Mouse (Mus musculus) heart, embryonic 12.5 days (tissue): ENCODE measurements around the gene AL732309.1. TPM values are rescaled to one million over a fixed set of nuclear protein-coding genes. Genes with fewer than 3 reads are reported as not detected.

Source experiments
- ATAC-seq: fragments of 200-750 bp; cut with Nextera tagmentation; 2 replicates; pipeline ENCODE4 v1.8.0; 2017; ENCODE audit warnings: moderate TSS enrichment, moderate library complexity; ENCODE audit not compliant: insufficient number of reproducible peaks, low FRiP score
- H3K27ac ChIP-seq: fragments of 300-500 bp; sonication (generic); 2 replicates; pipeline ENCODE4 v1.5.1; 2016; ENCODE audit warnings: mild to moderate bottlenecking, moderate library complexity; ENCODE audit not compliant: poor library complexity, severe bottlenecking
- H3K27me3 ChIP-seq: fragments of 300-500 bp; sonication (generic); replicated peaks from 2 replicates; pipeline ENCODE4 v1.6.1; 2016; ENCODE audit warnings: mild to moderate bottlenecking, moderate library complexity
- H3K36me3 ChIP-seq: fragments of 300-500 bp; sonication (generic); 2 replicates; pipeline ENCODE4 v1.6.1; 2016; ENCODE audit warnings: mild to moderate bottlenecking, moderate library complexity
- H3K4me1 ChIP-seq: fragments of 300-500 bp; sonication (generic); replicated peaks from 2 replicates; pipeline ENCODE4 v1.6.1; 2016; ENCODE audit warnings: mild to moderate bottlenecking
- H3K4me2 ChIP-seq: fragments of 300-500 bp; sonication (generic); 2 replicates; pipeline ENCODE4 v1.6.1; 2016; ENCODE audit warnings: mild to moderate bottlenecking, moderate library complexity
- H3K4me3 ChIP-seq: fragments of 300-500 bp; sonication (generic); 2 replicates; pipeline ENCODE4 v1.5.1; 2016; ENCODE audit warnings: mild to moderate bottlenecking
- H3K9ac ChIP-seq: fragments of 300-500 bp; sonication (generic); 2 replicates; pipeline ENCODE4 v1.6.1; 2016; ENCODE audit warnings: mild to moderate bottlenecking, moderate library complexity
- H3K9me3 ChIP-seq: fragments of 300-500 bp; sonication (generic); replicated peaks from 2 replicates; pipeline ENCODE4 v1.6.1; 2016; ENCODE audit warnings: mild to moderate bottlenecking, moderate library complexity
- WGBS: fragments of 180-500 bp; shearing (Covaris S2); methylation state at CpG from one replicate; pipeline ENCODE4 v1.1.7; 2016; 5-methylcytosine and 5-hydroxymethylcytosine counted together
- polyA plus RNA-seq: library from polyadenylated mRNA; unstranded; fragments of >200 nt; fragmentation: Nextera tagmentation; extraction: Ambion mirVana; gene quantifications from 2 replicates; pipeline ENCODE4 v1.2.1, GENCODE M21; 2016

Gene AL732309.1
- polyA plus RNA-seq, 1 experiment from 2014 or later, result 3.2 TPM

DNA sequence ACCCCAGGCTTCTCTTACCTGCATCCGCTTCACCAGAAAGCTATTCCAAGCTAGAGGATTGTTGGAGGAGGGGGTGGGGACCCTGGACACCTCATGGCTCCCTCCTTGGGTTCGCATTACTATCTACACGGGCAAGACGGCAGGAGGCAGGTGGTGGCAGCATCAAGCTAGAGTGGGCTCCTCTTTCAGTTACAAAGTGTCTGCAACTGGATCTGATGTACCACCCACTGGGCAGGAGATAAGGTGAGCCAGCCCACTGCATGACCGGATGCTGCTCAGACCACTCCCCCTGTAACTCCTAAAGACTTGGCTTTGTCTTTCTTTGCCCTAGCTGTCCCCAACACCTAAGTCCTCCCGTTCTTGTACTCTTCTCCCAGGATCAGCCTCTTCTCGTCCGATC is 10.0 kb downstream of the AL732309.1 start, which contains the start of gene Rnf224:
TSS of gene Rnf224 (minus strand) at position 174 of the 400 bp plus-strand sequence.
- no peaks in the 10 kb centered on the region for H3K9me3 ChIP-seq
- peaks cover 13% of the 10 kb centered on the region for H3K4me1 ChIP-seq
- no peak within 1 kb of the TSS for H3K27ac ChIP-seq
- no peak within 1 kb of the TSS for H3K4me3 ChIP-seq
- WGBS, result 23% methylated on average over 8 of the region's 8 CpGs
- H3K9ac ChIP-seq, result no peak within 1 kb of the TSS
- peaks cover 63% of the 10 kb centered on the region for H3K27me3 ChIP-seq
- H3K4me2 ChIP-seq, result peak within 1 kb of the TSS; percentile 2; the same call in 1 of the 2 replicates
- ATAC-seq, result no peak
- no peaks in the 10 kb centered on the region for H3K36me3 ChIP-seq

DNA sequence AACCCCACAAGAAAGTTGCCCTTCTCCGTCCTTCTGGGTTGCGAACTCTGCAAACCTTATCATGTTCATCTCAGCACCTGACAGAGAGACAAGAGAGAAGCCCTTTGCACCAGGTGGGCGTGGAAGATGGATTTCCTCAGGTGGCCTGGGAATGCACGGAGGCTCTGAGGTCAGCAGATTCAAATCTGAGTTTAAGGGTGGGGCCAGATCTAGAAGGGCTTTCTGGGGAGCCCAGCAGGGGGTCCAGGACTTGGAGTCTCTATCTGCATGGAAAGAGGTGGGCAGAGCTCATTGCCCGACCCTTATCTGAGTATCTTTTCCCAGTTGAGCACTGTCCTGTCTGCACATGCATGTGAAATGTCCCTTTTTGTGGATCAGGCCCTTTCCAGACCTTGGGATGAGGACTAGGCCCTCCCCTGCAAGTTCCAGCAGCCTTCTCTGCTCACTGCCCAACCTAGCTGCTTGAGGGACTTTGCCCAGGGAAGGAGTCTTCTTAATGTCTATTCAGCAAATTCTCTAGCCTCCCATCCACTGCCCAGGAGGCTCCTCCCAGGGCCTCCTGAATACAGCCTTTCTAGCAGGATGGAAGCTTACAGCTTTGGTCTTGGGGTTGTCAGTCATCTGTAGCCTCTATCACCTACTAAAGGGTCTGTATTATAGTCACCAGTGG is 12.0 kb downstream of the AL732309.1 start:
- peaks cover 75% of the 10 kb centered on the region for H3K27me3 ChIP-seq
- ATAC-seq, result no peak
- H3K4me1 ChIP-seq, result no peaks in the 10 kb centered on the region
- no peaks in the 10 kb centered on the region for H3K36me3 ChIP-seq
- 58% methylated on average over 5 of the region's 5 CpGs for WGBS
- H3K4me2 ChIP-seq, result no peak overlapping the region
- no peak overlapping the region for H3K27ac ChIP-seq
- no peak overlapping the region for H3K4me3 ChIP-seq
- no peaks in the 10 kb centered on the region for H3K9me3 ChIP-seq
- H3K9ac ChIP-seq, result no peak overlapping the region

DNA sequence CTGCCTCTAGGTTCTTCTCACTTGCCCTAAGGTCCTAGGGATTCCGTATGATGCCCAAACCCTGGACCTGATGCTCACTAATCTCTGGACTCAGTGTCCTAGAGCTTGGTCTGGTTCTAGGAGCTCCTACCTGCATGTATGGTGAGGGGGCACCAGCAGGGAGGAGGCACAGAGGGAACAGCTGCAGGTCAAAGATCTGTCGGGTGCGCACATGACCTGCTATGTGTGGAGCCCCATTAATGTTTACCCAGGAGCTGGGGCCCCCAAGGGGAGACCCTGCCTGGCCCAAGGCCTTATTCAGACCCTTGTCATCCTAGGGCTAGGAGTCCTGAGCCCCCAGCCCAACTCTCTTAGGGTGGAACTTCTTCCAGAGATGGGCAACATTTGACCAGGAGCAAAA is 12.6 kb downstream of the AL732309.1 start, which contains the start of gene Slc34a3:
TSS of gene Slc34a3 (minus strand) at position 315 of the 400 bp plus-strand sequence.
- no peak for ATAC-seq
- Histone ChIP-seq H3K9me3 (no peaks in the 10 kb centered on the region), H3K4me3 (no peak within 1 kb of the TSS), H3K9ac (no peak within 1 kb of the TSS), H3K36me3 (no peaks in the 10 kb centered on the region), H3K27ac (no peak within 1 kb of the TSS), H3K27me3 (peaks cover 71% of the 10 kb centered on the region), H3K4me2 (no peak within 1 kb of the TSS), H3K4me1 (no peaks in the 10 kb centered on the region)
- 80% methylated on average over 3 of the region's 3 CpGs for WGBS

- WGBS, result 70% methylated on average over 4 of the region's 4 CpGs
Measured at GRCm38 (mm10) chr2:25233421-25233820, 13.2 kb downstream of the AL732309.1 start.

GRCm38 (mm10) chr2:25231038-25231437 is 15.6 kb downstream of the AL732309.1 start:
- no peaks in the 10 kb centered on the region for H3K36me3 ChIP-seq
- no peak overlapping the region for H3K9ac ChIP-seq
- H3K9me3 ChIP-seq, result no peaks in the 10 kb centered on the region
- 0 out of 2 replicates have a peak, but pooled peaks cover 6% of the 10 kb centered on the region for H3K4me1 ChIP-seq
- no peak for ATAC-seq
- WGBS, result 46% methylated on average over 12 of the region's 12 CpGs
- no peak overlapping the region for H3K4me3 ChIP-seq
- no peak overlapping the region for H3K27ac ChIP-seq
- peaks cover 64% of the 10 kb centered on the region for H3K27me3 ChIP-seq
- no peak overlapping the region for H3K4me2 ChIP-seq

More at GRCm38 (mm10) chr2:25233421-25233820, 13.2 kb downstream of the AL732309.1 start:
- Histone ChIP-seq H3K36me3 (no peaks in the 10 kb centered on the region), H3K4me3 (no peak overlapping the region), H3K4me1 (0 out of 2 replicates have a peak, but pooled peaks cover 2% of the 10 kb centered on the region), H3K27ac (no peak overlapping the region), H3K9me3 (no peaks in the 10 kb centered on the region), H3K27me3 (peaks cover 67% of the 10 kb centered on the region), H3K9ac (no peak overlapping the region), H3K4me2 (no peak overlapping the region)
- no peak for ATAC-seq

DNA sequence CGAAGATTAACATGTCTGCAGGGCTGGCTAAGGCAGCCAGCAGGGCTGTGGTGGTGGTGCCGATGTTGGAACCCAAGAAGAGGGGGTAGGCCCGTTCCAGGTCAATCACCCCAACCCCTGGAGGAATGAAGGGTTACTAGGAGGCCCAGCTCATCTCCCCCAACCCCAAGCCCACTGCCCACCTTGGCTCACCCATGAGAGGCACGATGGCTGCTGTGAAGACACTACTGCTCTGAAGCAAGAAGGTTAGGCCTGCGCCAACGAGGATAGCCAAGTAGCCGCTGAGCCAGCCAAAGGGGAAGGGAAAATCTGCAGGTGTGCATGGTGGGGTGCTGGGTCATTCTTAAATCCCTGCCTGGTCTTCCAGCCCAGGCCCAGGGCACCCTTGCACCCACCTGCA is 16.1 kb downstream of the AL732309.1 start:
- H3K36me3 ChIP-seq, result no peaks in the 10 kb centered on the region
- no peak overlapping the region for H3K9ac ChIP-seq
- peaks cover 10% of the 10 kb centered on the region for H3K4me1 ChIP-seq
- no peak overlapping the region for H3K27ac ChIP-seq
- no peak overlapping the region for H3K4me2 ChIP-seq
- H3K4me3 ChIP-seq, result no peak overlapping the region
- 78% methylated on average over 7 of the region's 7 CpGs for WGBS
- peaks cover 60% of the 10 kb centered on the region for H3K27me3 ChIP-seq
- no peaks in the 10 kb centered on the region for H3K9me3 ChIP-seq
- no peak for ATAC-seq

DNA sequence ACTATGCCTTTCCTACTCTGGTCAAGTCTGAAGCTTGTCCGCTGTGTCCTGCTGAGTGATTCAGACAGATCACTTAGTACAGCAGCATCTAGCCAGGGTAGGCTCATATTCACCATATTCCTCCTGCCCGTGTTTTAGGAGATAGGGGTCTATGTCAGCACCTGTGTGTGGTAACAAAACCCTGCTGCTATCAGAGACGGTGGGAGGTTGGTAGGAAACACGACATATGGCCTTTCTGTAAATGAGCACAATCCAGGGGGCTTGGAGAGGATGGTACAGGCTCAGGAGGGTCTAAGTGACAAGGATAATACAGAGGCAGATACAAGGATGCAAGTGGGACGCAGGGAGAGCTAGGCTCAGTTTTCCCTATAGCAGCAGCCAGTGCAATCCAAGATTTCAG is 17.1 kb downstream of the AL732309.1 start:
- H3K36me3 ChIP-seq, result no peaks in the 10 kb centered on the region

DNA sequence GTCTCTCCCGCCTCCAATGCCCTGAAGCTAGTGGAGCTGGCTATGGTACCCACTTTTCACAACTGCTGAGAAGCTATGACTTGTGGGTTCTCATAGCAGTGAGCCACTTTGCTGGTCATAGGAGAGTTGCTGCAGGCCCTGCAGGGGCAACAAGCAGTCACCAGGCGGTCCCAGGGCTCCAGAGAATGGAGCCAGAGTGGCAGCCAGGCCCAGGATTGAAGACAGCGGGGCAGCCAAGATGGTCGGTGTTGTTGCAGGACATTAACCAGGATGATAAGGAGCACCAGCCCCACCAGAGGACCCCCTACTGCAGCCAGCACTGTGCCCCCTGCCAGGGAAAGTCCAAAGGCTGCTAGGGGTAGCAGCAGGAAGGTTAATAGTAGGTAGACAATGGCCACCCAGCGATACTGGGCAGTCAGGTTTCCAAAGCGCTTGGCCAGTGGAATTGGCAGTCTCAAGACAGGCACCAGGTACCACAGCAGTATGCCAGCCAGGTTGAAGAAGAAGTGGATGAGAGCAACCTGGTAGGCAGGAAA is 17.6 kb downstream of the AL732309.1 start:
- Histone ChIP-seq H3K36me3 (no peaks in the 10 kb centered on the region), H3K4me3 (no peak overlapping the region), H3K9ac (no peak overlapping the region), H3K9me3 (no peaks in the 10 kb centered on the region), H3K4me2 (peak overlapping the region; percentile 60), H3K4me1 (peaks cover 11% of the 10 kb centered on the region), H3K27ac (no peak overlapping the region), H3K27me3 (peaks cover 46% of the 10 kb centered on the region)
- WGBS, result 65% methylated on average over 6 of the region's 6 CpGs
- ATAC-seq, result no peak

More for the DNA sequence above, 17.1 kb downstream of the AL732309.1 start:
- H3K27ac ChIP-seq, result no peak overlapping the region
- H3K4me1 ChIP-seq, result peaks cover 11% of the 10 kb centered on the region
- no peak overlapping the region for H3K4me3 ChIP-seq
- peaks cover 51% of the 10 kb centered on the region for H3K27me3 ChIP-seq
- ATAC-seq, result no peak
- no peak overlapping the region for H3K9ac ChIP-seq
- no peak overlapping the region for H3K4me2 ChIP-seq
- H3K9me3 ChIP-seq, result no peaks in the 10 kb centered on the region
- 72% methylated on average over 5 of the region's 5 CpGs for WGBS

DNA sequence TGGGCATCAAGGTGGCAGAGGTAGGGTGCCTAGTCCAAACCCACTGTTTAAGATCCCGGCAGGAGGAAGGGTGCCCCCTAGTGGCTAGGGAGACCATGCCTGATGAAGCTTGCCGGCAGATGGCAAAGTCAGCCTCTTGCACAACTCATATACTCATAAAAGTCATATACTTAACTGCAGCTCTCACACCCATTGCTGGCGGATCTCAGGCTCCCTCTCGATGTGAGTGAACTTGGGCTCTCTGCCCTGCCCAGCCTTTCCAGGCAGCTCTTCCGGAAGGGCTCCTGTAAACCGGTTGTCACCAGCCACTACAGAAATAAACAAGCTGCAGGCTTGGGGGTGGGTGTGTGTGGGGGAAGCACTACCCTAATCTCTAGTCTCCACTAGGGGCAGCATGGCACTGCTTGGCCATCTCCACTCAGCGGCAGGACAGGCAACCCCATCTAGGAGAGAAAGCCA is 18.2 kb downstream of the AL732309.1 start:
- WGBS, result under 1% methylated on average over 7 of the region's 7 CpGs

GRCm38 (mm10) chr2:25227406-25227805 is 19.3 kb downstream of the AL732309.1 start:
- Histone ChIP-seq H3K27ac (no peak overlapping the region), H3K36me3 (peaks cover 3% of the 10 kb centered on the region; the same call in 1 of the 2 replicates), H3K4me3 (no peak overlapping the region), H3K4me1 (peaks cover 19% of the 10 kb centered on the region), H3K4me2 (no peak overlapping the region), H3K9ac (no peak overlapping the region), H3K9me3 (no peaks in the 10 kb centered on the region), H3K27me3 (peaks cover 30% of the 10 kb centered on the region)
- no peak for ATAC-seq
- WGBS, result 88% methylated on average over 4 of the region's 4 CpGs

More for the DNA sequence above, 18.2 kb downstream of the AL732309.1 start:
- Histone ChIP-seq H3K9me3 (no peaks in the 10 kb centered on the region), H3K4me3 (peak overlapping the region; percentile 32), H3K27ac (peak overlapping the region; percentile 58), H3K4me2 (peak overlapping the region; percentile 60), H3K9ac (no peak overlapping the region), H3K36me3 (peaks cover 2% of the 10 kb centered on the region; the same call in 1 of the 2 replicates), H3K4me1 (peaks cover 15% of the 10 kb centered on the region), H3K27me3 (peaks cover 40% of the 10 kb centered on the region)
- no peak for ATAC-seq

DNA sequence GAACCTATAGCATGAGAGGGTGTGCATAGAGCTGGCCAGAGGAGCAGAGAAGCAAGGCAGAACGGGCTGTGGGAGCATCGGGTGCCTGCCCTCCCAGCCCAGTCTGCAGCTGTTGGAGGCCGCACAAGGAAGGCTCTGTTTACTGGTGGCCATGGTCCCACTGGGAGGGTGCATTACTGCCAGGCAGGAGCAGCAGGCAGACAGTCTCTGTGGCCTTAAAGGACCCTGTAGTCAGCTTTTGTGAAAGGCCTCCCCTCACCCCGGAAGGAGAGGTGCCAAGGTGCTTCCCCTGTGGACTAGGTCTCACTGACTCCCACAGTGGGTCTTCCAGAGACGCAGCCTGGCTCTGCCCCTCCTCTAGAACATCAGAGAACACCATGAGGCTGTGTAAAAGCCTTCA is 19.8 kb downstream of the AL732309.1 start:
- no peak overlapping the region for H3K27ac ChIP-seq
- no peak overlapping the region for H3K9ac ChIP-seq
- H3K36me3 ChIP-seq, result peaks cover 5% of the 10 kb centered on the region
- peaks cover 24% of the 10 kb centered on the region for H3K27me3 ChIP-seq
- ATAC-seq, result no peak
- peaks cover 19% of the 10 kb centered on the region for H3K4me1 ChIP-seq
- H3K4me3 ChIP-seq, result no peak overlapping the region
- H3K9me3 ChIP-seq, result no peaks in the 10 kb centered on the region
- H3K4me2 ChIP-seq, result no peak overlapping the region
- WGBS, result 88% methylated on average over 5 of the region's 5 CpGs
